Mouse (Mus musculus): ENCODE data around the gene Trmt112. TPM values are rescaled to one million over a fixed set of nuclear protein-coding genes. Genes with fewer than 3 reads are reported as not detected.

The Trmt112 gene
- total and polyA plus RNA-seq, 2 experiments from 2014 or later: 85.4 to 110 TPM

GRCm38 (mm10) chr19:6921647-6922567, 12.4 kb downstream of the Trmt112 start, which contains the start of gene Esrra:
Esrra (minus strand) TSS chr19:6921813.
- Histone ChIP-seq H3K9ac (replicated peaks; ENCODE audit: low read length, poor library complexity, severe bottlenecking) (peak within 1 kb of the TSS; percentile 84), H3K4me2 (ENCODE audit: low read depth, low read length, poor library complexity, severe bottlenecking) (peak within 1 kb of the TSS; percentile 84), H3K9me3 (ENCODE audit: low read length) (no peaks in the 10 kb centered on the region), H3K36me3 (ENCODE audit: insufficient read depth, low read length) (no peaks in the 10 kb centered on the region), H3K4me1 (ENCODE audit: insufficient read depth, low read length) (peaks cover 16% of the 10 kb centered on the region), H3K4me3 (ENCODE audit: low read depth, low read length) (peak within 1 kb of the TSS; percentile 83), H3K27me3 (ENCODE audit: insufficient read depth, low read length) (peaks cover 36% of the 10 kb centered on the region), H3K27ac (ENCODE audit: low read depth, low read length) (peak within 1 kb of the TSS; percentile 74)
- WGBS: under 1% methylated on average over 56 of the region's 66 CpGs
- TF ChIP-seq CTCF (IDR thresholded peaks at IDR 0.05): no peak
- peak; percentile 93 for ATAC-seq (ENCODE audit: low FRiP score)
- peak; percentile 99 for DNase-seq (ENCODE audit: low spot score)

- Histone ChIP-seq H3K27me3 (ENCODE audit: insufficient read depth, low read length) (peaks cover 48% of the 10 kb centered on the region), H3K4me1 (ENCODE audit: insufficient read depth, low read length) (peaks cover 16% of the 10 kb centered on the region), H3K4me3 (ENCODE audit: low read depth, low read length) (no peak overlapping the region), H3K4me2 (ENCODE audit: low read depth, low read length, poor library complexity, severe bottlenecking) (peak overlapping the region; percentile 84), H3K36me3 (ENCODE audit: insufficient read depth, low read length) (no peaks in the 10 kb centered on the region), H3K27ac (ENCODE audit: low read depth, low read length) (no peak overlapping the region), H3K9ac (replicated peaks; ENCODE audit: low read length, poor library complexity, severe bottlenecking) (no peak overlapping the region), H3K9me3 (ENCODE audit: low read length) (no peaks in the 10 kb centered on the region)
- TF ChIP-seq CTCF (IDR thresholded peaks at IDR 0.05): no peak
- ATAC-seq (ENCODE audit: low FRiP score) (no peak), DNase-seq (ENCODE audit: low spot score) (no peak)
- 63% methylated on average over 6 of the region's 6 CpGs for WGBS
These were observed 13.6 kb downstream of the Trmt112 start for GRCm38 (mm10) chr19:6922901-6923735.

GRCm38 (mm10) chr19:6924461-6925306, 15.2 kb downstream of the Trmt112 start:
- ATAC-seq (ENCODE audit: low FRiP score): no peak
- H3K4me2 ChIP-seq (ENCODE audit: low read depth, low read length, poor library complexity, severe bottlenecking): no peak overlapping the region
- peaks cover 16% of the 10 kb centered on the region for H3K4me1 ChIP-seq (ENCODE audit: insufficient read depth, low read length)
- DNase-seq (ENCODE audit: low spot score): peak; percentile 76
- H3K36me3 ChIP-seq (ENCODE audit: insufficient read depth, low read length): no peaks in the 10 kb centered on the region
- WGBS: 5% methylated on average over 39 of the region's 39 CpGs
- peak; percentile 73 for TF ChIP-seq CTCF (IDR thresholded peaks at IDR 0.05)
- no peak overlapping the region for H3K9ac ChIP-seq (replicated peaks; ENCODE audit: low read length, poor library complexity, severe bottlenecking)
- H3K9me3 ChIP-seq (ENCODE audit: low read length): no peaks in the 10 kb centered on the region
- H3K27me3 ChIP-seq (ENCODE audit: insufficient read depth, low read length): peaks cover 55% of the 10 kb centered on the region
- no peak overlapping the region for H3K27ac ChIP-seq (ENCODE audit: low read depth, low read length)
- 0 out of 2 replicates have a peak overlapping the region, but pooled peaks have one; percentile 3 for H3K4me3 ChIP-seq (ENCODE audit: low read depth, low read length)

GRCm38 (mm10) chr19:6925307-6925573, 15.7 kb downstream of the Trmt112 start, which contains the start of gene Catsperz:
Catsperz (minus strand) TSS chr19:6925380.
- H3K27ac ChIP-seq (ENCODE audit: low read depth, low read length): no peak within 1 kb of the TSS
- peaks cover 12% of the 10 kb centered on the region for H3K4me1 ChIP-seq (ENCODE audit: insufficient read depth, low read length)
- no peaks in the 10 kb centered on the region for H3K36me3 ChIP-seq (ENCODE audit: insufficient read depth, low read length)
- H3K4me2 ChIP-seq (ENCODE audit: low read depth, low read length, poor library complexity, severe bottlenecking): no peak within 1 kb of the TSS
- no peak within 1 kb of the TSS for H3K9ac ChIP-seq (replicated peaks; ENCODE audit: low read length, poor library complexity, severe bottlenecking)
- no peak for TF ChIP-seq CTCF (IDR thresholded peaks at IDR 0.05)
- ATAC-seq (ENCODE audit: low FRiP score) (no peak), DNase-seq (ENCODE audit: low spot score) (no peak)
- peaks cover 58% of the 10 kb centered on the region for H3K27me3 ChIP-seq (ENCODE audit: insufficient read depth, low read length)
- no peaks in the 10 kb centered on the region for H3K9me3 ChIP-seq (ENCODE audit: low read length)
- WGBS: 7% methylated on average over 9 of the region's 9 CpGs
- H3K4me3 ChIP-seq (ENCODE audit: low read depth, low read length): 0 out of 2 replicates have a peak within 1 kb of the TSS, but pooled peaks have one; percentile 3

- no peak for ATAC-seq (ENCODE audit: low FRiP score)
- Histone ChIP-seq H3K4me3 (ENCODE audit: low read depth, low read length) (no peak overlapping the region), H3K4me1 (ENCODE audit: insufficient read depth, low read length) (peaks cover 6% of the 10 kb centered on the region), H3K9ac (replicated peaks; ENCODE audit: low read length, poor library complexity, severe bottlenecking) (no peak overlapping the region), H3K27me3 (ENCODE audit: insufficient read depth, low read length) (peaks cover 58% of the 10 kb centered on the region), H3K4me2 (ENCODE audit: low read depth, low read length, poor library complexity, severe bottlenecking) (no peak overlapping the region), H3K36me3 (ENCODE audit: insufficient read depth, low read length) (no peaks in the 10 kb centered on the region), H3K27ac (ENCODE audit: low read depth, low read length) (no peak overlapping the region), H3K9me3 (ENCODE audit: low read length) (no peaks in the 10 kb centered on the region)
- TF ChIP-seq CTCF (IDR thresholded peaks at IDR 0.05): no peak
- 12% methylated on average over 39 of the region's 40 CpGs for WGBS
- DNase-seq (ENCODE audit: low spot score): no peak
These were observed 16.3 kb downstream of the Trmt112 start for GRCm38 (mm10) chr19:6925611-6926329.
